Mouse (Mus musculus) right cerebral cortex, postnatal 4 days (tissue): ENCODE measurements around the gene Tsen54.
"Not testable (repeated sequence)": the region's sequence is repeated elsewhere in the genome, so short reads cannot be mapped to it uniquely, and the experiment has no call there.

ENCODE experiments used
- DNase-seq: peaks from one replicate; pipeline ENCODE4 v3.0.0-alpha.2; 2022

The Tsen54 gene

DNA sequence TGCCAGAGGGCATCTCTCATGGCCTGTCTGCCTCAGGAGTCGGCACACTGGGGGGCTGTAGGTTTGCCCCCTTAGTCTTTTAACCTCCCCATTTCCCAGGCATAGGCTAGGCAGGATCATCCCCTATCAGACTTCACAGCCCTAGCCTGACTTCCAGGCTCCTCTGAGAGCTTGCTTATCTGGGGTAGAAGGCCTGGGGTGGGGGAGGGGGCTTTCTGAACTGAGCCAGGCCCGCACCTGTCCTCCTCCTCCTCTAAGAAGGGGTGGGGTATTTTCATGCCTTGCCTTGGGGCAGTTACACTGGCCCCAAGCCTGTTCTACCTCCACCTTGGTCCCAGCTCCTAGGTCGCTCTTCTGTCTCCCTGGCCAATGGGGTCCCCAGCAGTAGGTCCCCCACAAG is 17.0 kb downstream of the Tsen54 start:
- no peak for DNase-seq

DNA sequence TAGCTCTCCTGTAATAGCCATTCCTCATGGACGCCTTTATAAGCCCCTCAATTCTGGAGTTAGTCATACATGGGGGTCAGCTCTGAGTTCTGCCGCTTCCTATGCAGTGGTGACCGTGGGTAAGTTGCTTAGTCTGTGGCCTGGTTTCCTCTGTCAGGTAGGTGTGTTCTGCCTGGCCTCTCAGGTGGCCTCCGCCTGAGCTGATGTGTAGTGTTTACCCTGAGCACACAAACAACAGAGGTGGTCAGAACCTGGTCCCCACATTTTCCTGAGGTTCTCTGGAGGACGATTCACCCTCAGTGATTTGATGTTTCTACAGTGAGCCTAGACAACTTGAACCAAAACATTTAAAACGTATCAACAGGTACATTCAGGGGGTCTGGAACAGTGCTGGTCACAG is 17.5 kb downstream of the Tsen54 start:
- DNase-seq = no peak

GRCm38 (mm10) chr11:115832523-115832922 is 18.0 kb downstream of the Tsen54 start:
- DNase-seq = no peak

GRCm38 (mm10) chr11:115833021-115833513 is 18.5 kb downstream of the Tsen54 start:
- DNase-seq = no peak

DNA sequence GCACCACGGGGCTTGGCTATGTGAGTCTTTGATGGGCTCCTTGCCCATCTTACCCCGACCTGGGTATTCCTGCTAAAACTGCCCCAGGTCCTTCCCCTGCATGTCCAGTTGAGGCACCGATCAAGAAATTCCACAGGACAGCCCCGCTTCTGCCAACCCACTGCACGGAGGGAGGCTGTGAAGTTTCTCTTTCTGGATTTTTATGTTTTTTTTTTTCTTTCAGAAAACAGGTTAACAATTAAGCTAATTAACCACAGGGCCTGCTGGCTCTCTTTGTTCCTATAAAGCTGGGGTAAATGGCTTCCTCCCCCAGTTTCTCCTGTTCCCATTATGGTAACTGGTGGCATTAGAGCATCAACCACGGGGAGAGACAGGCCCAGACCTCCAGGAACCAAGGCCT is 19.5 kb downstream of the Tsen54 start:
- no peak for DNase-seq

- no peak for DNase-seq
These were observed 22.3 kb downstream of the Tsen54 start for GRCm38 (mm10) chr11:115836656-115837395.

- DNase-seq = no peak
These were observed 23.3 kb downstream of the Tsen54 start for GRCm38 (mm10) chr11:115837606-115838345.

DNA sequence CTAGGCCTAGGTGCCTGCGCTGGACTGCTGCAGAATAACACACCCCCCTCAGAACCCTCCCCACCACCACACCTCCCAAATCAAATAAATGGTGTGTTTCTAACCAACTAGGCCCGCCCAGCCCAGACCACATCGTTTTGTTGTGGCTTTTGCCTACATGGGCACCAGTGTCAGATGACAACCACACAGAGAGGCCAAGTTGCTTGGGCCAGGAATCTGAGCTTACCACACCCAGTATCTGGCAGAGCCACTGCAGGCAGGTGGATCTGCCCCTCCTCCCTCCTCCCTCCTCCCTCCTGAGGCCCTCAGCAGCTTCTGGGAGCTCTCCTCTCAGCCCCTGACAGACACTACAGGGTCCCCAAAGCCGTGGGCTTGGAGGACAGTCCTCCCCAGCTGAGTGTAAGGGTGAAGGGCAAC is 24.4 kb downstream of the Tsen54 start:
- no peak for DNase-seq

DNA sequence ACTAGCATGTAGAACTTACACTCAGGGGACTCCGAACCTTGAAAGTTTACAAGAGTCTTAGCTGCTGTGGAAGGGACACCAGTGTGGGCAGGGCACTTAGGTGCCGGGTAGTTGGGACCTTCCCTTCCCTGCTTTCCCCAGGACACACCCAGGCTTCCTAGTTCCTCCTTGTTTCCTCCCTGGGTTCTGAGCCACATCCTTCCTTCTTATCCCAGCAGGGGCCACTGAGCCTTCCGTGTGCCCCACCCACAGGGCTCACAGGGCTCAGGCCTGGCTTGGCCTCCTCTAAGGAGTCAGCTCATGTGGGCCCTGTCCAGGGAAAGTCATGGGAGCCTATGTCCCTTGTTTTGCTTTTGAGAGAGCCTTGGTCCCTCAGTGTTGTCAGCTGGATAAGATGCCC is 25.2 kb downstream of the Tsen54 start:
- DNase-seq = no peak

DNA sequence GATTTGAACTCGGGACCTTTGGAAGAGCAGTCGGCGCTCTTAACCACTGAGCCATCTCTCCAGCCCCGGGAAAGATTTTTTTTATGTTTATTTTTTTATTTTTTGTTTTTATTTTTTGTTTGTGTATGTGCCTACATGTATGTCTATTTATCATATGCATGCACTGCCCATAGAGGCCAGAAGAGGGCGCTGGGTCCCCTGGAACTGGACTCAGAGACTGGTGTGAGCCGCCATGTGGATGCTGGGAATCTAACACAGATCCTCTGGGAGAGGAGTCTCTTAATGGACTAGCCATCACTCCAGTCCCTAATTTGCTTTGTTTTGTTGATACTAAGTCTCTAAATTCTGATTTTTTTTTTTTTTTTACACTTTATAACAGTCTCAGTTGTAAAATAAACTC is 26.5 kb downstream of the Tsen54 start:
- no peak for DNase-seq

DNA sequence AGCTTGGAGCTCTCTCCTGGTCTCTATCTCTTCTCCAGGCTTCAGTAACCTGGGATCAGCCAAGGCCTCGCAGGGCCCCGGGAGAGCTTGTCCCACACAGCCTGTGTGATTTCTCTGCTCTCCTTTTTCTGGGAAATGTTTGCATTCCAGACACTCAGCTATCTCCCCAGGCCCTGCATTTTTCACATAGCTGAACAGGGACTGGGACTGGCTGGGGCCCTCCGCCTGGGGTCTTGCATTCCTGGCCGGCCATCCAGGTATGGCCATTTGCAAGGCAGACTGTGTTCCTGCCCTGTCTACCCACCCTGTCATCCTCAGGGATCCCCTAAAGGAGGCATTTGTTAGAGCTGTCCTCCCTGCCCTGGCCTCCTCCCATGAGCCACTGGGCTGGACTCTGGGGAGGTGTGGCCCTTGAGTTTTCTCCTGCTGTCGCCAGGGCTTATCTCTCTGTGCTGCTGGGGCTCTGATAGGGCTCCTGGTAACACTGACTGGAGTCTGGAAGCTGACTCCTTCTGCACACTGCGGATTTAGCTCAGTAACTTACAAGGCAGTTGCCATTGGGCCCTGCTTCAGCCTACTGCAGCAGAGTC is 27.5 kb downstream of the Tsen54 start:
- DNase-seq = no peak

- DNase-seq = no peak
These were observed 28.8 kb downstream of the Tsen54 start for GRCm38 (mm10) chr11:115843141-115843890.

- no peak for DNase-seq
These were observed 29.3 kb downstream of the Tsen54 start for GRCm38 (mm10) chr11:115843891-115844239.

GRCm38 (mm10) chr11:115844240-115844639 is 29.7 kb downstream of the Tsen54 start:
- no peak for DNase-seq

- no peak for DNase-seq
These were observed 31.3 kb downstream of the Tsen54 start for GRCm38 (mm10) chr11:115845819-115846218.

- no peak for DNase-seq
These were observed 40.1 kb downstream of the Tsen54 start for GRCm38 (mm10) chr11:115854674-115855073.

- DNase-seq = not testable (repeated sequence)
These were observed 42.6 kb downstream of the Tsen54 start for GRCm38 (mm10) chr11:115857146-115857545.

- no peak for DNase-seq
These were observed 43.4 kb downstream of the Tsen54 start for GRCm38 (mm10) chr11:115857936-115858335.

DNA sequence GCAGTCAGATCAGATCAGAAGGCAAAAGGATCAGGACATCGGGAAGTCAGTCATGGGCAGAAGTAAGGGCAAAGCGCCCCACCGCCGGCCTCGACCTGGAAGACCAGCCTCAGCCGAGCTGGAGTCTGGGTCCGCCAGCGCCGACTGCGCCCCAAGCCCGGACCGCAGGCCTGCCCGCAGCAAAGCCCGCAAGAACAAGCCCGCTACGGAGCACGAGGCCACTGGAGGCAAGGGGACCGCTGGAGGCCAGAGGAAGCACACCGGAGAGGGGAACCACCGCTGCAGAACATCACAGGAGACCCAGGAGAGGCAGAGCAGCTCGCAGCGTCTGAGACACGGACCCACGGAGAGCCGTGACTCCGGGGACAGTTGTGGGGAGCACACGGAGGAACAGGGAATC is 43.8 kb downstream of the Tsen54 start, which contains the start of gene Myo15b:
Gene Myo15b, plus strand, starts transcription at position 53 of the 400 bp plus-strand sequence.
- no peak for DNase-seq

GRCm38 (mm10) chr11:115859143-115859945 is 44.8 kb downstream of the Tsen54 start:
- peak; percentile 79 for DNase-seq

DNA sequence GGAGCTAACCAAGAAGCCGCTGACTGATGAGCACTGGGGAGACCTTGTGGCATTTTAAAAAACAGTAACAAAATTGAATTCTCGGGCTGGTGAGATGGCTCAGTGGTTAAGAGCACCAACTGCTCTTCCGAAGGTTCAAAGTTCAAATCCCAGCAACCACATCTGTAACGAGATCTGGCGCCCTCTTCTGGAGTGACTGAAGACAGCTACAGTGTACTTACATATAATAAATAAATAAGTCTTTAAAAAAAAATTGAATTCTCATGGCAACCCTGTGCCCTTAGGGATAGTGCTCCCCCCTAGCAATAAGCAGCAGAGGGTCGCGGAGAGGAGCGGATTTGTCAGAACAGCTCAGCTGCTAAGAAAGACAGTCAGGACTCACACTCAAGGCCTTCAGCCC is 49.4 kb downstream of the Tsen54 start:
- no peak for DNase-seq

DNA sequence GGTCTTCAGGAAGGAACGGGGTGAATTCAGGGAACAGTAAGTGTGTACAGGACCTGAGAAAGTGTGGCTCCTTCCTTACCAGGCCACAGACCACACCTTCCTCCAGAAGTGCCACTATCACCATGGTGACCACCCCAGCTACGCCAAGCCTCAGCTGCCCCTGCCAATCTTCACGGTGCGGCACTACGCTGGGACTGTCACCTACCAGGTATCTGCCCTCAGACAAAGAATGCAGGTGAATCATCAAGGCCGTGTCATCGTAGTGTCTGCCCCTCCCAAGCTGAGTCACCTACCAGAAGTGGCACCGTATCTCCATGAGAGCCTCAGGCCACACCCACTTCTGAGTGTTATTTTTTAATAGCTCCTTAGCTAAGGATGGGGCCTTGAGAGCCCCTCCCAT is 54.9 kb downstream of the Tsen54 start:
- DNase-seq = no peak
